Mouse (Mus musculus) stomach, embryonic 14.5 days (tissue): ENCODE results near the gene Gpr137c. TPM values are rescaled to one million over a fixed set of nuclear protein-coding genes. Genes with fewer than 3 reads are reported as not detected.
A peak's percentile ranks its signal among the peaks of the same experiment; 100 is the strongest.

Experiments used
- ATAC-seq: fragments of 200-750 bp; cut with Nextera tagmentation; 2 replicates; pipeline ENCODE4 v1.8.0; 2017; ENCODE audit warnings: low read depth, moderate TSS enrichment; ENCODE audit not compliant: insufficient number of reproducible peaks, insufficient read depth, low FRiP score
- H3K27ac ChIP-seq: fragments of 300-500 bp; sonication (generic); 2 replicates; pipeline ENCODE4 v1.5.1; 2014; ENCODE audit warnings: mild to moderate bottlenecking, low read length, moderate library complexity, mixed read lengths
- H3K27me3 ChIP-seq: fragments of 300-500 bp; sonication (generic); 2 replicates; pipeline ENCODE4 v1.6.1; 2014; ENCODE audit warnings: low read length, control low read depth, mixed read lengths; ENCODE audit not compliant: control insufficient read depth, insufficient read depth
- H3K36me3 ChIP-seq: fragments of 300-500 bp; sonication (generic); 2 replicates; pipeline ENCODE4 v1.6.1; 2014; ENCODE audit warnings: mild to moderate bottlenecking, control low read depth, low read length, moderate library complexity, mixed read lengths; ENCODE audit not compliant: control insufficient read depth, insufficient read depth
- H3K4me1 ChIP-seq: fragments of 300-500 bp; sonication (generic); 2 replicates; pipeline ENCODE4 v1.6.1; 2014; ENCODE audit warnings: low read length, control low read depth, mixed read lengths; ENCODE audit not compliant: control insufficient read depth, insufficient read depth
- H3K4me2 ChIP-seq: fragments of 300-500 bp; sonication (generic); replicated peaks from 2 replicates; pipeline ENCODE4 v1.6.1; 2014; ENCODE audit warnings: low read depth, low read length, control low read depth
- H3K4me3 ChIP-seq: fragments of 300-500 bp; sonication (generic); 2 replicates; pipeline ENCODE4 v1.5.1; 2014; ENCODE audit warnings: low read depth, low read length, control low read depth
- H3K9ac ChIP-seq: fragments of 300-500 bp; sonication (generic); replicated peaks from 2 replicates; pipeline ENCODE4 v1.6.1; 2014; ENCODE audit warnings: low read depth, mild to moderate bottlenecking, control low read depth, low read length, moderate library complexity, mixed read lengths
- H3K9me3 ChIP-seq: fragments of 300-500 bp; sonication (generic); 2 replicates; pipeline ENCODE4 v1.6.1; 2016; ENCODE audit warnings: low read depth, low read length, control low read depth; ENCODE audit not compliant: control insufficient read depth
- WGBS: fragments of 180-500 bp; shearing (Covaris S2); extraction: QIAGEN DNeasy Blood & Tissue Kit; methylation state at CpG from one replicate; pipeline ENCODE4 v1.1.7; 2014; 5-methylcytosine and 5-hydroxymethylcytosine counted together
- polyA plus RNA-seq: library from polyadenylated mRNA; unstranded; fragments of >200 nt; fragmentation: Nextera tagmentation; extraction: Ambion mirVana; gene quantifications from 2 replicates; pipeline ENCODE4 v1.2.1, GENCODE M21; 2014

Gene Gpr137c
- 4.1 and 4.8 TPM in 2 replicates for polyA plus RNA-seq

- under 1% methylated on average over 69 of the region's 86 CpGs for WGBS
- H3K4me2 ChIP-seq, result peak within 1 kb of the TSS; percentile 97
- no peaks in the 10 kb centered on the region for H3K36me3 ChIP-seq
- H3K4me3 ChIP-seq, result peak within 1 kb of the TSS; percentile 76
- H3K9me3 ChIP-seq, result no peaks in the 10 kb centered on the region
- H3K27me3 ChIP-seq, result no peaks in the 10 kb centered on the region
- H3K9ac ChIP-seq, result peak within 1 kb of the TSS; percentile 78
- H3K4me1 ChIP-seq, result no peaks in the 10 kb centered on the region
- peak; percentile 99 for ATAC-seq
- H3K27ac ChIP-seq, result peak within 1 kb of the TSS; percentile 88
These were observed at the start of gene Gpr137c for GRCm38 (mm10) chr14:45219281-45220089. TSS of gene Gpr137c (plus strand) at chr14:45219717.

DNA sequence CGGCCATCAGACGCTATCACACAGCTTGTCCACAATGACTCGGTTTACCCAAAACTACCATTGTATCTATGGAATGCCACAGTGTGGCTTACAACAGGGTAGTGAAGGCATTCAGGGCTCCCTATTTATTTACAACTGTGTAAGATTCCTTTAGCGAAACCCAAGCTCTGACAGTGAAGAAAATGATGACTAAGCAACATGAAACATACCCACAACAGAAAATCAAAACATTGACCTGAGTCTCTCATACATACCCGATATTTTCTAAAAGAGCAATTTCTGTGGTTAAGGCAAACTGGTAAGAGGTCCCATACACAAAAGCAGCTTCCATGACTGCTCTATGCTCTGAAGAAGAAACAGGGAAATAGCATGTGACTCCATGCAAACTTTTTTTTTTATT, 47.3 kb upstream of the Gpr137c start:
- Histone ChIP-seq H3K9ac (no peak overlapping the region), H3K27me3 (no peaks in the 10 kb centered on the region), H3K36me3 (no peaks in the 10 kb centered on the region), H3K27ac (no peak overlapping the region), H3K4me1 (peaks cover 7% of the 10 kb centered on the region; the same call in 1 of the 2 replicates), H3K4me2 (no peak overlapping the region), H3K9me3 (no peaks in the 10 kb centered on the region), H3K4me3 (no peak overlapping the region)
- 93% methylated on average over 5 of the region's 5 CpGs for WGBS
- ATAC-seq, result no peak

GRCm38 (mm10) chr14:45175012-45175740, 44.3 kb upstream of the Gpr137c start:
- Histone ChIP-seq H3K36me3 (no peaks in the 10 kb centered on the region), H3K27ac (no peak overlapping the region)
- WGBS, result 64% methylated on average over 14 of the region's 14 CpGs

DNA sequence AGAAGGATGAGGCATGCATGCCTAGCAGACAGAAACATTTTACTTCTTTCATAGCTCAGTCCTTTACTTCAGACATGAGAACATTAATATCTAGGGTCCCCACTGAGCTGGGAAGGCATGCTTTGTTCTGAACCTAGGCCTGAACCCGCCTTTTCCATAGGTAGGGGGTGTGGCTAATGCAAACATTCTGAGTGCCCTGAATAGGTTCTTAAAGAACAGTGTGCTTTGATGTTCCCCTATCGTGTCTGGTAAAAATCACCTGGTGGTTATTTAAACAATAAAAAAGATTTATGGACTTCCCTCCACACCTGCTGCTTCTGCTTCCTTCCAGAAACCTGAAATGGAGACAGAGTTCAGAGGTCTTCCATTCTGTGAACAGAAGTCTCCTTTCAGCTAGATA, 40.3 kb upstream of the Gpr137c start:
- 35% methylated on average over 2 of the region's 2 CpGs for WGBS
- Histone ChIP-seq H3K4me1 (peaks cover 7% of the 10 kb centered on the region; the same call in 1 of the 2 replicates), H3K36me3 (no peaks in the 10 kb centered on the region), H3K4me2 (no peak overlapping the region), H3K4me3 (no peak overlapping the region), H3K27me3 (no peaks in the 10 kb centered on the region), H3K9ac (no peak overlapping the region), H3K9me3 (no peaks in the 10 kb centered on the region), H3K27ac (no peak overlapping the region)
- peak; percentile 50; the same call in 1 of the 2 replicates for ATAC-seq

More at GRCm38 (mm10) chr14:45175012-45175740, 44.3 kb upstream of the Gpr137c start:
- H3K27me3 ChIP-seq, result no peaks in the 10 kb centered on the region
- H3K4me3 ChIP-seq, result no peak overlapping the region
- peak; percentile 42; the same call in 1 of the 2 replicates for ATAC-seq
- 0 out of 2 replicates have a peak overlapping the region, but pooled peaks have one; percentile 2 for H3K9ac ChIP-seq
- H3K4me1 ChIP-seq, result peaks cover 7% of the 10 kb centered on the region; the same call in 1 of the 2 replicates
- H3K4me2 ChIP-seq, result no peak overlapping the region
- no peaks in the 10 kb centered on the region for H3K9me3 ChIP-seq

DNA sequence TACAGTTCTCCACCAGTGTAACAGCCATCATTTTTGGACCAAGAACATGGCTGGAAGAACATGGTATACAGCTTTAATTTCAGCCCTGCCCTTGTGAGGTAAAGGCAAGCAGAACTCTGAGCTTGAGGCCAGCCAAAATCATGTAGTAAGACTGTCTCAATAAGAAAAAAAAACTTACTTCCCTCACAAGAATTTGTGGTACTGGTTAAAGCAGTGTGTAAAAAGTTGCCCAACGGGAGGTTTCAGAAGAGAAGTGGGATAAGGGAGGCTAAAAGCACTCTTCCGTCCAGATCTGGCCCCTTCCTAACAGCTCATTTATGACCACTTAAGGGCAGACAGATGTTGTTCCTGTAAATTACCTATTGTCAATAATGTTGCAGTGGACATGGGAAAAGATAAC, 39.9 kb upstream of the Gpr137c start:
- H3K9me3 ChIP-seq, result no peaks in the 10 kb centered on the region
- no peak overlapping the region for H3K9ac ChIP-seq
- H3K4me1 ChIP-seq, result peaks cover 7% of the 10 kb centered on the region; the same call in 1 of the 2 replicates
- H3K27ac ChIP-seq, result no peak overlapping the region
- no peak overlapping the region for H3K4me3 ChIP-seq
- WGBS, result 79% methylated on average over 2 of the region's 2 CpGs
- ATAC-seq, result no peak
- no peaks in the 10 kb centered on the region for H3K36me3 ChIP-seq
- H3K27me3 ChIP-seq, result no peaks in the 10 kb centered on the region
- no peak overlapping the region for H3K4me2 ChIP-seq

DNA sequence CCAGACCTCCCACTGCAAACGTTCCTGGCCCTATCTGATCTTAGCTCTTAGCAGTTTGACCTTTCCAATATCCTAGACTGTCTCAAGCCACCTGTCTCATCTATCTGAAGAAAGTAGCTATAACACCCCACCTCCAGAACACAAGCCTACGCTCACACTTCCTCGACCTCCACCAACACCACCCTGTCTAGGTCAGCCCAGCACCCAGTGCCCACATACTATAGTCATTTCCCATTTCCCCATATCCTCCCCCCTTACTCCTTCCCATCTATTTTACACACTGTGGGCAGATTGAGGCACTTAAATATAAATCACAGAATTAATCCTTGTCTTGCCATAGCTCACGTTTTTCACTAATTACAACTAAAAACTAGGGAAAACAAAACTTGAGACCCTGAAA, 37.9 kb upstream of the Gpr137c start:
- Histone ChIP-seq H3K9ac (no peak overlapping the region), H3K27me3 (no peaks in the 10 kb centered on the region), H3K4me1 (no peaks in the 10 kb centered on the region), H3K27ac (no peak overlapping the region), H3K4me3 (no peak overlapping the region), H3K4me2 (no peak overlapping the region), H3K36me3 (no peaks in the 10 kb centered on the region), H3K9me3 (no peaks in the 10 kb centered on the region)
- 60% methylated on average over 4 of the region's 4 CpGs for WGBS
- no peak for ATAC-seq

DNA sequence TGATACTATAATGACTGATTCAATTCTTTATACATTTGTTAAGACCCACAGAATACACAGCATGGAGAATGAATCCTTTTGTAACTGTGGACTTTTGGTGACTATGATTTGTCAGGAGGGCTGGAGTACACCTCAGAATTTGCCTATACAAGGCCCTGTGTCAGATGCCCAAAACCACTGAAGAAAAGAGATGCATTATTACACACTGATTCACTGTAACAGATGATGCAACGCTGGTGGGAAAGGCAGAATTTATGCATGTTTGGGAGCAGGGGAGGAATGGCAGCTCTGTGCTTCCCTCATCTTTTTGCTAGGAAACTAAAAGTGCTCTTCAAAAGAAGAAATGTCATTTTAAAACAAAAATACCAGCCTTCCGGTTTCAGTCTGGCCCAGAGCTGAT, 28.5 kb upstream of the Gpr137c start:
- WGBS, result 69% methylated on average over 2 of the region's 2 CpGs

DNA sequence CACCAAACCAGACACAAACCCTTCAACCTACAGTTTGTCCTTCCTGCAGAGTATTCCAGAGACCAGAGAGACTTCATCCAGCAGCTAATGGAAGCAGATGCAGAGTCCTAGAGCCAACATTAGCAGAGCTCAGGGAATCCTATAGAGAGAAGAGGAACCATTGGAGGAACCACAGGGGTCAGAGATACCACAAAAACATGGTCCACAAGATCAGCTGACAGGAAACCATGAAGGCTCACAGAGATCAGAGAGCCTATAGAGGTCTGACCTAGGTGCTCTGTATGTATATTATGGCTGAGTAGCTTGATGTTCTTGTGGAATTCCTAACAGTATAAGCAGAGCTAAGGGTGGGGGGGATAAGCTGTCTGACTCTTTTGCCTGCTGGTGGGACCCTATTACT, 18.9 kb upstream of the Gpr137c start:
- Histone ChIP-seq H3K9ac (no peak overlapping the region), H3K4me2 (no peak overlapping the region), H3K9me3 (no peaks in the 10 kb centered on the region), H3K27ac (no peak overlapping the region), H3K27me3 (no peaks in the 10 kb centered on the region), H3K4me3 (no peak overlapping the region), H3K4me1 (no peaks in the 10 kb centered on the region), H3K36me3 (peaks cover 2% of the 10 kb centered on the region; the same call in 1 of the 2 replicates)
- ATAC-seq, result no peak

More for the DNA sequence above, 28.5 kb upstream of the Gpr137c start:
- no peaks in the 10 kb centered on the region for H3K27me3 ChIP-seq
- no peak overlapping the region for H3K9ac ChIP-seq
- ATAC-seq, result no peak
- no peak overlapping the region for H3K27ac ChIP-seq
- H3K9me3 ChIP-seq, result no peaks in the 10 kb centered on the region
- H3K4me2 ChIP-seq, result no peak overlapping the region
- H3K36me3 ChIP-seq, result no peaks in the 10 kb centered on the region
- no peak overlapping the region for H3K4me3 ChIP-seq
- H3K4me1 ChIP-seq, result no peaks in the 10 kb centered on the region
